Mouse (Mus musculus): ENCODE measurements around the gene Cnksr3. TPM values are rescaled to one million over a fixed set of nuclear protein-coding genes. Genes with fewer than 3 reads are reported as not detected.
A peak's percentile ranks its signal among the peaks of the same experiment; 100 is the strongest.

Gene Cnksr3
- polyA plus RNA-seq, 1 experiment from 2014 or later = 7.4 TPM

- TF ChIP-seq EP300 (IDR thresholded peaks at IDR 0.05) (no peak), CTCF (IDR thresholded peaks at IDR 0.05) (no peak)
- DNase-seq (ENCODE audit: low spot score) (no peak), ATAC-seq (no peak)
- Histone ChIP-seq H3K27me3 (replicated peaks; ENCODE audit: insufficient read depth, low read length) (no peaks in the 10 kb centered on the region), H3K4me2 (replicated peaks; ENCODE audit: low read depth, low read length) (no peak overlapping the region), H3K4me1 (ENCODE audit: insufficient read depth, low read depth, low read length) (peaks cover 17% of the 10 kb centered on the region; the same call in 1 of the 2 replicates), H3K9ac (replicated peaks; ENCODE audit: low read depth) (no peak overlapping the region), H3K4me3 (ENCODE audit: low read depth, low read length) (no peak overlapping the region), H3K9me3 (ENCODE audit: low read length) (no peaks in the 10 kb centered on the region), H3K36me3 (ENCODE audit: insufficient read depth, low read length) (no peaks in the 10 kb centered on the region), H3K27ac (ENCODE audit: low read length) (no peak overlapping the region)
- WGBS = 75% methylated on average over 5 of the region's 5 CpGs
Observed at GRCm38 (mm10) chr10:7180296-7180695, 31.7 kb downstream of the Cnksr3 start.

GRCm38 (mm10) chr10:7178571-7178970, 33.5 kb downstream of the Cnksr3 start:
- Histone ChIP-seq H3K4me2 (replicated peaks; ENCODE audit: low read depth, low read length) (no peak overlapping the region), H3K27me3 (replicated peaks; ENCODE audit: insufficient read depth, low read length) (no peaks in the 10 kb centered on the region), H3K4me3 (ENCODE audit: low read depth, low read length) (no peak overlapping the region), H3K9ac (replicated peaks; ENCODE audit: low read depth) (no peak overlapping the region), H3K27ac (ENCODE audit: low read length) (no peak overlapping the region), H3K9me3 (ENCODE audit: low read length) (no peaks in the 10 kb centered on the region), H3K4me1 (ENCODE audit: insufficient read depth, low read depth, low read length) (peaks cover 14% of the 10 kb centered on the region; the same call in 1 of the 2 replicates), H3K36me3 (ENCODE audit: insufficient read depth, low read length) (no peaks in the 10 kb centered on the region)
- ATAC-seq = no peak
- no peak for TF ChIP-seq EP300 (IDR thresholded peaks at IDR 0.05)
- no peak for TF ChIP-seq CTCF (IDR thresholded peaks at IDR 0.05)
- DNase-seq (ENCODE audit: low spot score) = no peak
- WGBS = 72% methylated on average over 10 of the region's 10 CpGs

GRCm38 (mm10) chr10:7176205-7176910, 35.7 kb downstream of the Cnksr3 start:
- Histone ChIP-seq H3K9me3 (ENCODE audit: low read length) (no peaks in the 10 kb centered on the region), H3K36me3 (ENCODE audit: insufficient read depth, low read length) (no peaks in the 10 kb centered on the region), H3K4me2 (replicated peaks; ENCODE audit: low read depth, low read length) (no peak overlapping the region), H3K4me3 (ENCODE audit: low read depth, low read length) (no peak overlapping the region), H3K27me3 (replicated peaks; ENCODE audit: insufficient read depth, low read length) (no peaks in the 10 kb centered on the region), H3K4me1 (ENCODE audit: insufficient read depth, low read depth, low read length) (no peaks in the 10 kb centered on the region), H3K27ac (ENCODE audit: low read length) (no peak overlapping the region), H3K9ac (replicated peaks; ENCODE audit: low read depth) (no peak overlapping the region)
- DNase-seq (ENCODE audit: low spot score) (no peak), ATAC-seq (no peak)
- 78% methylated on average over 8 of the region's 8 CpGs for WGBS
- TF ChIP-seq CTCF (IDR thresholded peaks at IDR 0.05) (no peak), EP300 (IDR thresholded peaks at IDR 0.05) (no peak)

- TF ChIP-seq EP300 (IDR thresholded peaks at IDR 0.05) (peak; percentile 53; the same call in 1 of the 2 replicates), CTCF (IDR thresholded peaks at IDR 0.05) (no peak)
- H3K9ac ChIP-seq (replicated peaks; ENCODE audit: low read depth) = no peak overlapping the region
- WGBS = 43% methylated on average over 2 of the region's 2 CpGs
- H3K27ac ChIP-seq (ENCODE audit: low read length) = no peak overlapping the region; the same call in 1 of the 2 replicates
- no peaks in the 10 kb centered on the region for H3K36me3 ChIP-seq (ENCODE audit: insufficient read depth, low read length)
- DNase-seq (ENCODE audit: low spot score) (peak; percentile 27), ATAC-seq (peak; percentile 65)
- no peaks in the 10 kb centered on the region for H3K4me1 ChIP-seq (ENCODE audit: insufficient read depth, low read depth, low read length)
- H3K27me3 ChIP-seq (replicated peaks; ENCODE audit: insufficient read depth, low read length) = no peaks in the 10 kb centered on the region
- H3K4me2 ChIP-seq (replicated peaks; ENCODE audit: low read depth, low read length) = no peak overlapping the region
- no peaks in the 10 kb centered on the region for H3K9me3 ChIP-seq (ENCODE audit: low read length)
- no peak overlapping the region for H3K4me3 ChIP-seq (ENCODE audit: low read depth, low read length)
Observed at GRCm38 (mm10) chr10:7174480-7174879, 37.6 kb downstream of the Cnksr3 start.

- TF ChIP-seq CTCF (IDR thresholded peaks at IDR 0.05) (no peak), EP300 (IDR thresholded peaks at IDR 0.05) (no peak)
- no peaks in the 10 kb centered on the region for H3K27me3 ChIP-seq (replicated peaks; ENCODE audit: insufficient read depth, low read length)
- H3K4me3 ChIP-seq (ENCODE audit: low read depth, low read length) = no peak overlapping the region
- no peaks in the 10 kb centered on the region for H3K9me3 ChIP-seq (ENCODE audit: low read length)
- 42% methylated on average over 1 of the region's 1 CpGs for WGBS
- H3K9ac ChIP-seq (replicated peaks; ENCODE audit: low read depth) = no peak overlapping the region
- H3K4me1 ChIP-seq (ENCODE audit: insufficient read depth, low read depth, low read length) = no peaks in the 10 kb centered on the region
- no peak overlapping the region for H3K4me2 ChIP-seq (replicated peaks; ENCODE audit: low read depth, low read length)
- no peaks in the 10 kb centered on the region for H3K36me3 ChIP-seq (ENCODE audit: insufficient read depth, low read length)
- H3K27ac ChIP-seq (ENCODE audit: low read length) = no peak overlapping the region
- ATAC-seq (no peak), DNase-seq (ENCODE audit: low spot score) (no peak)
Observed at GRCm38 (mm10) chr10:7173098-7173497, 38.9 kb downstream of the Cnksr3 start.

- TF ChIP-seq EP300 (IDR thresholded peaks at IDR 0.05) (no peak), CTCF (IDR thresholded peaks at IDR 0.05) (no peak)
- DNase-seq (ENCODE audit: low spot score) = no peak
- Histone ChIP-seq H3K9ac (replicated peaks; ENCODE audit: low read depth) (no peak overlapping the region), H3K4me2 (replicated peaks; ENCODE audit: low read depth, low read length) (no peak overlapping the region), H3K9me3 (ENCODE audit: low read length) (no peaks in the 10 kb centered on the region), H3K4me3 (ENCODE audit: low read depth, low read length) (no peak overlapping the region), H3K27ac (ENCODE audit: low read length) (no peak overlapping the region), H3K4me1 (ENCODE audit: insufficient read depth, low read depth, low read length) (no peaks in the 10 kb centered on the region), H3K27me3 (replicated peaks; ENCODE audit: insufficient read depth, low read length) (no peaks in the 10 kb centered on the region), H3K36me3 (ENCODE audit: insufficient read depth, low read length) (no peaks in the 10 kb centered on the region)
- WGBS = 97% methylated on average over 3 of the region's 3 CpGs
- no peak for ATAC-seq
Observed at GRCm38 (mm10) chr10:7170434-7170833, 41.6 kb downstream of the Cnksr3 start.

Data from lung, postnatal 0 days (tissue).